Mouse (Mus musculus) retina, postnatal 1 day (tissue): ENCODE measurements at regions not wholly inside any gene's neighbourhood (a gene's known extent, or its start where the extent isn't known, plus 50 kb on each side); places are given as distances from the start of the nearest gene placed in this dataset.

Experiments used
- DNase-seq: peaks from one replicate; pipeline ENCODE4 v3.0.0-alpha.2; 2012

DNA sequence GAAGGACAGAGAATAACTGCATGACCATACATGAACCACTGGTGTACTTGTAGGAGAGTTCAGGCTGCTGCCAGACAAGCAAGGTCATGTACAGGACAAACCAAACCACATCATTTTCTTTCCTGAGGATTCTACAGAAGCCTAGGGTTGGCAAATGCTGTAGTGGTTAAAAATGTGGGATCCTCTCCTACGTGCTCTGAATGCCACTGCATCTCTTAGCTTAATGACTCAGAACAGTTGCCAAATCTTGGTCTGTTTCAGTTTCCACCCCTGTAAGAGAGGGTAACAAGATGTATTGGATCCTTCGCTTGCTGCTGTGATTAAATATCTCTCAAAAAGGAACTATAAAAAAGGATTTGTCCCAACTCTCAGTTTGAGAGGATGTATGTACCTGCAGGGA, 938.1 kb downstream of the 4930444P10Rik start:
- no peak for DNase-seq

DNA sequence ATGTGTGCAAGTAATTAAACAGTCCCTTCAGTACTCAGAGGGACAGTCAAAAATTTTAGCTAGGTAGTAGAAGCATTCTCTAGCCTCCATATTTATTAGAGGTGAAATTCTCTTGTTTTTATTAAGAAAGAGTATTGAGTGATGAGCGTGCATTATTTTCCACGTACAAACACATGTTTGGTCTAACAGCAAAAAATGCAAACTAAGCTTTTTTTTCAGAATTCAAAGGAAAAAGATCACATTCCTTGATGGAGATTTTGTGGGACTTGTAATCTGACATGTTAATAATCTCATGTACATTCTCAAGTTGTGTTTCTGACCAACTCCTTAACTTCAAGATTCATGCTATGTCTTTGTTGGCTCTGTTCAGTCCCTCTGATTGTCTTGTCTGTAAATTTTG, 939.2 kb downstream of the 4930444P10Rik start:
- no peak for DNase-seq

DNA sequence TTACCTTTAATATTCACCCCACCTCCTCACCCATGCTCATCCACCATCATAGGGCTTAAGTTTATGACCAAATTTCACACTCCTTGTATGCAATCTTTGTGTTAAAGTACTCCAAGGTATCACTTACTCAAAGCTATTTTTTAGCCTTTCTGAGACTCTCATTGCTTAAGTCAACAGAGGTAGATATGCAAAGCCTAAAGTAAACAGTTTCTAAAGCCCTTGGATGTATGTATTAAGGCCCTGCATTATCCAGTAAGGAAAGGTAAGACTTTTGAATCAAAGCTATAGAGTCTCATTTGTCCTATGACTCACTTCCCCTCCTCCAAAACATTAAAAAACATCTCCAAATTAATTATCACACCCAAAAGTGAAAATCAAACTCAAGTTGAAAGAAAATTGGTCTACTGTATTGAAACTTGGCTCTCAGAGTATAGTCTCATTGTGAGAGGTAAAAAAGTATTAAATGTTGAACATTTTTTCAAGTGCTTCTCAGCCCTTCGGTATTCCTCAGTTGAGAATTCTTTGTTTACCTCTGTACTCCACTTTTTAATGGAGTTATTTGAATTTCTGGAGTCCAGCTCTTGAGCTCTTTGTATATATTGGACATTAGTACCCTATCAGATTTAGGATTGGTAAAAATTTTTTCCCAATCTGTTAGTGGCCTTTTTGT, 949.1 kb downstream of the 4930444P10Rik start:
- DNase-seq, result no peak

DNA sequence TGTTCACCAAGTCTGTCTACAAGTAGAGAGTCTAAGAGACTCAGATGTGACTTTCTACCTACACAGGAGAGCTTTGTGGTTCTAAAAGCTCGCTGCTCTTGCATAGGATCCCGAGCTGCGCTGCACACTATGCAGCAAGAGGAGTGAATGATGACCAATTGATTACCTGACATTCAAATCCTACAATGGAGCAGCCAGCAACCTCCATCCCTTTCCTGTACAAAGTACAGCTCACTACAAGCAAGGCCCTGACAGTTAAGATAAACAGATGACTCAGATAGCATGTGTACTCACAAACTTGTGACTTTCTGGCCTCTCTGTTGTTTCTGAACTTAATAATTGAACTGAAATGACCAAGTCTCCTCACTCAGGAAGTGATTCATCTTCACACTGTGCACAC, 974.7 kb downstream of the 4930444P10Rik start:
- DNase-seq, result no peak

DNA sequence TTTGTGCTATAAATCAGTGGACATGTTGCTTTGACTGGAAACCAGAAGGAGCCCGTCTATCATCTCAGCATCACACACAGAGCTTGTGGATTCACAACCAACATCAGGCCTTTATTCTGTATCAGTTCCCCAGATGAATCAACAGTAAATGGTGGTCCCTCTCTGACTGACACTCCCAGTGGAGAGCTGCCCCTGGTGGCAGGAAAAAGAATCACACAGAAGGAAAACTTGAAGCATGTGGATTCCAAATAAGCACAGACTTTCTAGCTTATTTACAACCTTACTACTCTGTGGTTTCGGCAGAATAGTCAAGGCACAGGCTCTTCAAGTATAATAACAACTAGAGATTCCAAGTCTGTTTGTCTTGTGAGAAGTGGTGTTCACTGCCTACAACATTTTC, 981.7 kb downstream of the 4930444P10Rik start:
- DNase-seq, result no peak

DNA sequence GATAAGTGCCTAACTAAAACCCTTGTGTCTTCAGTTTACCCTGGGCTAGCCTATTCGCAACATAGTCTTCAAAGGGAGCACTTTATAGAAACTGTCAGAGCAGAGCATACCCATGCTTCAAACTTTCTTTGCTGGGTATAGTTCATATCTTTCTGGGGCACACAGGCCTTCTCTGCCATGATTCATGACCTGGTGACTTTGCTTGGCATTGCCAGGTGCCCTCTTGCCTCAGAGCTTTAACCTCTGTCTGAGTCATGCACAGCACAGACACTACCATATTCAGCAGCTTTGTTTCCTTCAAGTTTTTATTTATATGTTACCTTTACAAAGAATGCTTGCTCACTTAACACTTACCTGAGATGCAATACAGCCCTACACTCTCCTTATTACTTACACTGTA, 1022.8 kb downstream of the 4930444P10Rik start:
- DNase-seq, result no peak

DNA sequence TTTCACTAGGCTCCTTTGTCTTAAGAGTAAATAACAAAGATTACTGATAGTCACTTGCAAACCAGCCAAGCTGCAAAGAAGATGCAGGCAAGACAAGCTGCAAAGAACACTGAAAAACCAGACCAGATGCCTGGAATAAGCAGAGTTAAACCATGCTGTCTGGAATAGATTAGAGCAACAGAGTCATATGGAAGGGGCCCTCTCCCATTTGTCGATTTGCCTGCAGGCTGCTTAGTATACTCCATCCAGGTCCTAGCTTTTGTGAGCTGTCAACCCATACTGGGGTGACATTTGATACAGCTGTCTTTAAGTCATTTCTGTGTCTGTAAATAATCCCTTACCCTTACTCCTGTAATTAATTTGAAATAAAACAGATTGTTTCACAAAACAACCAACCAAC, 1059.1 kb downstream of the 4930444P10Rik start:
- DNase-seq, result no peak

DNA sequence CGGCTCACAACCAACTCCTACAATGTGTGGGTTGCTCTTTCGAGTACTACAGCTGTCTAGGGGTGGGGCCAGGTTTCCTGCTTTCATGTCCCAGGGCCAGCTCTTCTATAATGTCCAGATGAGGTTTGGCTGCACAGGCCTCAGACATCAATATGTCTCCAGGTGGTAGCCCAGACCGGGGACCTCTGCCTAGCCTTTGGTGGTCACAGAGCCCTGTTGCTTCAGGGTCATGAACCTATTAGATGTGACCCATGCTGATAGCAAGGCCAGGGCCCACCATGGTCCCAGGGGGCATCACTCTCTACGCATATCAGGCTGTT, 1074.7 kb downstream of the 4930444P10Rik start:
- no peak for DNase-seq

DNA sequence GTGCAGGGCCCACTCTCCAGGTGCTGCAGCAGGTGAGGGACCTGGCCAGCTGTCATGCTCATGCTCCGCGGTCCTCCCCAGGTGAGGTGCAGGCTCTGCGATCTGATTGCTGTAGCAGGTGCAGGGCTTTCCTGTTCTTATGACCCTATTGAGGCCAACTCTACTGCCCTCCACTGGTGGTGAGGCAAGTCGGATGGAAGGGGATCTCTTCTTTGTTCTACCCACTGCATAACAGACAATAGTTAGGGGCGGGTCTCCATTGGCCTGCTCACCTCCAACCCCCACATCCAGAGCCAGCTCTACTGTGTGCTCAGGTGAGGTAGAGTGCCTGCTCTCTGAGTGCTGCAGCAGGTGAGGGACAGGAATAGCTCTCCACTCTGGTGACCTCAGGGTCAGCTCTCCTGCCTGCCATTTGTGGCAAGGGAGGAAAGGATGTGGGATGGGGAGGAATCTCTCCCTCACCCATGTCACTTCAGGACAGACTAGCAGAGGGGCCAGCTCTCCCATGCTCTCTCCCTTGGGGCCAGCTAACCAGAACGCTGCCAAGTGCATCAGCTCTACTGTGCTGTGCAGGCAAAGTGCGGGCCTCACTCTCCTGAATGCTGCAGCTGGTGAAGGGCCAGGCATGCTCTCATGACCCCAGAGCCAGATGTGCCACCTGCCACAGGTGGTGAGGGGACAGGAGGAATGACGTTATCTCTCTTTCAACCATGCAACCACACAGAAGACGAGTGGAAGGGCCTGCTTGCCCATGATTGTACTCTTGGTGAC, 1075.3 kb downstream of the 4930444P10Rik start:
- no peak for DNase-seq

DNA sequence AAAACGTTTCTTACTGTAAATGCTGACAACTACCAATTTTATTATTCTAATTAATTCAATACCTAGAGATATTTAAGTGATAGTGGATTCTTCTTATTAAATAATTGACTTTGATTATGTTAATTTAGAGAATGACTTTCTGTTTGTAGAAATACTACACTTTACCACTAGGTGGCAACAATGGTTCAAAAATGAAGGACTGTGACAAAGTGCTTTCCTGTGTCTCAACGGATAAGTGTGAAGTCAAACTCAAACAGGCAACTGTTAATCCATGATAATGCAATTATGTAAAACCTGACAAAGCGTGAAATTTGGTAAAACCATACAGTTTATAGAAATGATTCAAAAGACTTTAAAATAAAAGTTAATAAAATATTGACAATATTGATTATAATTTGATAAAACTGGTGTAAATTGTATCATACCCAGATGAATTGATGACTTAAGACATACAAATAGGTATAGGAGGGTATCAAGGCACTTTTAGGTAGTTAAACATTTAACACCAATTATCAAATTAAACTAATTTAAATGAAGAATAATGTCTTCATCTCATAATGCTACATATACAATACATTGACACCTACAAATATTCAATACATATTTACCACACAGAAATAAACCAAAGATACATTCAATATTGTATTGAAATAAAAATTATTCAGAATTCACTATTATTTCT, 1085.3 kb downstream of the 4930444P10Rik start:
- DNase-seq, result peak; percentile 69

DNA sequence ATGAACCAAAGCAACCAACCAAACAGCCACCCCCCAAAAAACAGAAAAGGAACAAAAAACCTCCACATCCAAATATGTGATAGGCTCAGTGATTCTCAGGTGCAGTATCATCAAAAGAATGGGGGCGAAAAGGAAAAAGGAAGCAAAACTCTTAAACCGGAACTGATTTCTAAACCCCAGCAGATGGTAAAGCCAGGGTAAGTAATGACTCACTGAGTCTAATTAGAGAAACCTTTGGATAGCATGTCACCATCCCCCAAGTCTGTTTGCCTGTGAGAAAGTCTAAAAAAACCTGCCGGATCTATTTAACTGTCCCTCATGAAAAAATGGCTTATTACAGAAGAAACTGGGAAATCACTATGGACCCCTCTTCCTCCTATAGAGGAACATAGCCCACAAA, 1097.8 kb downstream of the 4930444P10Rik start:
- DNase-seq, result no peak

DNA sequence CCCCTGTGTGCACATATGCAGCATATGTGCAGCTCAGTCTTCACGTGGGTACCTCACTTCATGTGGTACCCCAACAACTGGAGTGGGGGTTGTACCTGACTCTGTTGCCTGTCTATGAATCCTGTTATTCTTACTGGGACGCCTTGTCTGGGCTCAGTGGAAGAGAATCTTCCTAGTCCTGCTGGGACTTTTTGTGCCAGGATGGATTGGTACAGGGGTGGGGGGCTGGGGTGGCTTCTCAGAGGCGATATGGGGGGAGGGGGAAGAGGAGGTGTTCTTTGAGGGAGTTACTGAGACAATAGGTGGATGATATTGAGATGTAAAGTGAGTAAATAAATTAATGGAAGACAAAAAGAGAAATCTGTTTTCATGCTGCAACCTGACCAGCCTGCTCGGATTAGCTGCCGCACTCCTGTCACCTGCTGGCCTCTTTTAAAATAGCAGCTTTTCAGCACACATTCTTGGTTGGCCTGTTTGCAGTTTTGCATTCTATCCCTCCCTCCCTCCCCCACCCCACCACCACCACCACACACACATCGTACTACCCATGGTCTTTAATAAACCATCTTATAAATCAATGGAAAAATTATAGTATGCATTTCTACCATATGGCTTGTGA, 1112.9 kb downstream of the 4930444P10Rik start:
- peak; percentile 8 for DNase-seq
